Mouse (Mus musculus): Measurements from ENCODE around the gene Tgfb1i1. TPM values are rescaled to one million over a fixed set of nuclear protein-coding genes. Genes with fewer than 3 reads are reported as not detected.

Gene Tgfb1i1
- total RNA-seq (2021) = 10 to 100 TPM; 13.2 to 13.8 TPM
- long read RNA-seq, experiment 1, transcript Tgfb1i1-207 (11 exons, 1,746 nt) = major isoform, 5 of 8 reads
- long read RNA-seq, experiment 1, partial matches to known transcripts = 0 of 8 reads
- long read RNA-seq, experiment 1, other reads (novel, unspliced or antisense) = 3 of 8 reads
- long read RNA-seq, experiment 2, partial matches to known transcripts = 0 of 5 reads
- long read RNA-seq, experiment 2, other reads (novel, unspliced or antisense) = 1 of 5 reads

- peak; percentile 81 to 82 for DNase-seq
Observed at GRCm38 (mm10) chr7:128246496-128247391, at the start of gene Tgfb1i1. Gene Tgfb1i1 (plus strand): TSS chr7:128246812.

GRCm38 (mm10) chr7:128201607-128202006 lies 45.0 kb upstream of the Tgfb1i1 start:
- no peak for DNase-seq

DNA sequence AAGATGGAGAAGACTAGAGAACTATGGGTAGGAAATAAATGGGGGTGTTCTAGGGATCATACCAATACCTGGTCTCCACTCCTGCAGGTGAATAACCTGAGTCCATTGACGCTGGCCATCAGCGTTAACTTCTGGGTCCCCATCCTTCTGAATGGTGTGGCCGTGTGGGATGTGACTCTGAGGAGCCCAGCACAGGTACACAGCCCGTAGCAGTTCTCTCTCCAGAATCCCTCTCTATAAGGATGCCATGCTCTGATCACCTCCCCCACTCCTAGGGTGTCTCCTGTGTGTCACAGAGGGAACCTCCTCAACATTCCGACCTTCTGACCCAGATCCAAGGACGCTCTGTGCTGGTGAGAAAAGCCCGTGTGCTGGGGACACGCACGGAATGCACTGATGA lies 43.5 kb upstream of the Tgfb1i1 start:
- peak; percentile 32 to 41 for DNase-seq

DNA sequence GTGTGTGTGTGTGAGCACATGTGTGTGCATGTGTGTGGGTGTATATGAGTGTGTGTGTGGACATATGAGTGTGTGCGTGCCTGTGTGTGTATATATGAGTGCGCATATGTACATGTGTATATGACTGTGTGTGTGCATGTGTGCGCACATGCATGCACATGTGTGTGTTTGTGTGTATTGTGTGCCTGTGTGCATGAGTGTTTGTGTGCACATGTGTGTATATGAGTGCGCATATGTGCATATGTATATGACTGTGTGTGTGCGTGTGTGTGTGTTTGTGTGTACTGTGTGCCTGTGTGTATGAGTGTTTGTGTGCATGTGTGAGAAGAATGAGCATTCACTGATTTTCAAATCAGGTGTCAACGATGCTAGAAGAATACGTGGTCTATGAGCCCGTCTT lies 42.4 kb upstream of the Tgfb1i1 start:
- DNase-seq = no peak

- DNase-seq = no peak
Observed at GRCm38 (mm10) chr7:128205695-128206094, 40.9 kb upstream of the Tgfb1i1 start.

GRCm38 (mm10) chr7:128206152-128206551 lies 40.5 kb upstream of the Tgfb1i1 start, which contains the start of gene Cox6a2:
Gene Cox6a2 (minus strand): TSS chr7:128206387.
- peak; percentile 71 to 84 for DNase-seq

GRCm38 (mm10) chr7:128208187-128208586 lies 38.4 kb upstream of the Tgfb1i1 start:
- DNase-seq = peak; percentile 47 to 81

- no peak for DNase-seq
Observed at GRCm38 (mm10) chr7:128209826-128210225, 36.8 kb upstream of the Tgfb1i1 start.

DNA sequence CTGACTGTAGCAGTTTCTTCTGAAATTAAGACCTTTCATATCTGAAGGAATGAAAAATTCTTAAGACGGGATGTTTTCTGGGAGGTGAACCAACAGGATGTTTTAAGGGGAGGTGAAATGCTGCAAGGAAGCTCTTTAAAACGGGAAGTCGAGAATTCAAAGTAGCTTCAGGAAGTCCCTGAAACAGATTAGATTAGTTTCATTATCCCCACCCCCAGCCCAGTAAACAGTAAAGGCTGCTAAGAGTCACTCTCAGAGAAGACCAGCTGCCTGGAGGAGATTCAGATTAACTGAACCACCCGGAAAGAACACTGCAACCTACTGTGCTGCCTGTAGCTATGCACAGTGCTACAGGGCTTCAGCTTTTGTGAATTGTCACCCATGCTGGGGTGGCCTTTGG lies 26.7 kb upstream of the Tgfb1i1 start:
- no peak for DNase-seq

DNA sequence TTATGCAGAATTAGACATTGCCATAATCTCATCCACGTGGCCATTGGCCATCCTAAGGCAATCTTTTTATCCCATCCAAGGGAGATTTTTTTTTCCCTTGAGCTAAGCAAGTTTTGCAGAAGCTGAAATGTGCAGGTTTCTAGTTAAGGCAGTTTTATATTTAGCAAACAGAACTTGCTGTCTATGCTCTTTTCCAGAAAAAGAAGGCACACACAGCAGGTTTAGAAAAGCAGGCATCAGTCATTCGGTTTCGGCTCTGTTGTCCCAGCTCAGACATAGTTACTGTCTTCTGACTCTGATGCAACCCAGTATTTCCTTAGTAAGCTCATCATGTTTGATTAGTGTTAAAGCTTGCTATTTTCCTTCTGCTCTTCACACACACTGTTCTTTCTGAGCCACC lies 25.7 kb upstream of the Tgfb1i1 start:
- DNase-seq = no peak

GRCm38 (mm10) chr7:128231741-128232140 lies 14.9 kb upstream of the Tgfb1i1 start:
- no peak for DNase-seq

DNA sequence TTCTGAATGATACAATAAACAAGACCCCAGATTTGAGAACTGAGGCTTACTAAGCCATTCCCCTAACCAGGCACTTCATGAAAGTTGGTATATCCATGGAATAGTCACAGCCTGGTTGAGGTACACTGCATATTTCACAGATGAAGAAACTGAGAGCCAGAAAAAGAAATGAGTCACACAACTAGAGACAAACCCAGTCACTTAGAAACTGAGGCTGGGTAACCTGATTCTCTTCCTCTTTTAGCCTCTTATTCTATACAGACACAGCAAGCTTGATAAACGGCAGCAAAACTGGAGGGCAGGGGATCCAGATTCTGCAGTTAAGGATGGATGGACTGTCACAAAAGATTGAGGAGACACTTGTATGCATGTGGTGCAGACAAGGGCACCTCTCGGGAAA lies 11.8 kb upstream of the Tgfb1i1 start:
- no peak for DNase-seq

DNA sequence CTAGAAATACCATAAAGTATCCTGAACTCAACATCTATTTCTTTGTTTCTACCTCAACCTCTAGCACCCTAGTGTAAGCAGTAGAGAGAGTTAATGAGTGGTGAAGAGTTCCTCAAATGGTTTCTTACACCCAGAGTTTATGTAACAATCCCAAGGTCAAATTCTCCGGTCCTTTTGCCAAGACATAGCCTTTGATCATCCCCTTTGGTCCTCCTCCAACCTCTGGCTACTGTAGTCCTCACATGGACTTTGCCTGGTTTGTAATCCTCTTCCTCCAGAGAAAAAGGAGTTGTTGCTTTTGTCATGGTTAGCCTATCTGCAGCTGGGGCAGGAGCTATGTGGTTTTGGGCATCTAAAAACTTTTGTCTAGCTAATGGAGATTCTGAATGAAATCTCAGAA lies 11.1 kb upstream of the Tgfb1i1 start:
- DNase-seq = no peak

DNA sequence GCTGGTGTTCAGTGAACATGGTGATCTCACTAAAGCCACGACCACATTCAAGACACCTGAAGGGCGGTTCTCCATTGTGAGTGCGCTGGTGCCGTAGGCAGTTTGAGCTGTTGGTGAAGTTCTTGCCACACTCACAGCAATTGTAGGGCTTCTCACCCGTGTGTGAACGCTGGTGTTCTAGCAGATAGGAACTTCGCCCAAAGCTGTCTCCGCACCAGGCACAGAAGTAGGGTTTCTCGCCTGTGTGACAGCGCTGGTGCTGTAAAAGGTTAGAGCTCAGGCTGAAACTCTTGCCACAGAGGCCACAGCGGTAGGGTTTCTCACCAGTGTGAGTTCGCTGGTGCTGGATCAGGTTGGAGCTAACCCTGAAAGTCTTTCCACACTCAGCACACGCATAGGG lies 10.2 kb upstream of the Tgfb1i1 start:
- no peak for DNase-seq

DNA sequence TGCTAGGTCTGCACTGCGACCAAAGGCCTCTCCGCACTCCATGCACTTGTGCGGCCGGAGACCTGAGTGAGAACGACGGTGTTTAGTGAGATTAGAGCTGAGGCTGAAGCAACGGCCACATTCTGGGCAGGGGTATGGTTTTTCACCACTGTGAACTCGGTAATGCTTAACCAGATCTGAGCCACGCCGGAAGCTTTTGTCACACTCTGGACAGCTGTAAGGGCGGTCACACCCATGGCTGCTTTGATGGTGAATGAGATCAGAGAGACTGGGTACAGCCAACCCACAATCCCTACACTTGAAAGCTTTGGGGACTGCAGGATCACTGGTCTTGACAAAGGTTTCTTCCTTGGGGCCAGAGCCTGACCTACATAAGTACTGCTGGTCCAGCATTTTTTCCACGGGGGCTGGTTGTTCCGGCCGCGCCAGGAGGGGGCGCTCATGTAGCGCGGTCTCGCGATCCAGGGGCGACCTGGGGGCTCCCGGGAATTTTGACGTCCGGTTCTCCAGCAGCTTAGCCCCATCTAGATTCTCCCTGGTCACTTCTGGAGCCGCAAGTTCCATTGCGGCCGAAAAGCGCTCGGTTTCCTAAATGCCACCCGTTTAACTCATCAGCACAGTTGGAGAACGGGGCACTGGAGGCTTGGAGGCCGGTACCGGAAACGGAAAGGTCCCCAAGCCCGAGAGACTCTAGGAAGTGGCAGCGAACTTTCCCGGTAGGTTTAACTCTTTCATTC lies 9.6 kb upstream of the Tgfb1i1 start, which contains the start of gene Armc5:
Gene Armc5, plus strand, starts transcription at position 487 of the 737 bp plus-strand sequence.
- DNase-seq = peak; percentile 88 to 92

DNA sequence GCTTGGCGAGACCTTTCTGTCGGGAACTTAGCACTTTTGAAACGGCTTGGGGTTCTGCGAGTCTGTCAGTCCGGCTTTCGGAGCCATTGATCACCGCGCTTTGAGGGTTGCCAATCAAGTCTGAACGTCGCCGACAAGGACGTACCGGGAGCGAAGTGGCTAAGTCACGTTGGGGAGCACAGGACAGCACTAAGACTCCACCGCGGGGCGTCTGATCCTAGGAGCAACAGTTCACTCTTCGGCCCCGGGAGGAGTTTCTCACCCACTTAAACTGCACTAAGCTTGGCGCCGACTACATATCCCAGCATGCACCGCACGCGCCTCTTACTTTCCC lies 9.1 kb upstream of the Tgfb1i1 start:
- DNase-seq = no peak

DNA sequence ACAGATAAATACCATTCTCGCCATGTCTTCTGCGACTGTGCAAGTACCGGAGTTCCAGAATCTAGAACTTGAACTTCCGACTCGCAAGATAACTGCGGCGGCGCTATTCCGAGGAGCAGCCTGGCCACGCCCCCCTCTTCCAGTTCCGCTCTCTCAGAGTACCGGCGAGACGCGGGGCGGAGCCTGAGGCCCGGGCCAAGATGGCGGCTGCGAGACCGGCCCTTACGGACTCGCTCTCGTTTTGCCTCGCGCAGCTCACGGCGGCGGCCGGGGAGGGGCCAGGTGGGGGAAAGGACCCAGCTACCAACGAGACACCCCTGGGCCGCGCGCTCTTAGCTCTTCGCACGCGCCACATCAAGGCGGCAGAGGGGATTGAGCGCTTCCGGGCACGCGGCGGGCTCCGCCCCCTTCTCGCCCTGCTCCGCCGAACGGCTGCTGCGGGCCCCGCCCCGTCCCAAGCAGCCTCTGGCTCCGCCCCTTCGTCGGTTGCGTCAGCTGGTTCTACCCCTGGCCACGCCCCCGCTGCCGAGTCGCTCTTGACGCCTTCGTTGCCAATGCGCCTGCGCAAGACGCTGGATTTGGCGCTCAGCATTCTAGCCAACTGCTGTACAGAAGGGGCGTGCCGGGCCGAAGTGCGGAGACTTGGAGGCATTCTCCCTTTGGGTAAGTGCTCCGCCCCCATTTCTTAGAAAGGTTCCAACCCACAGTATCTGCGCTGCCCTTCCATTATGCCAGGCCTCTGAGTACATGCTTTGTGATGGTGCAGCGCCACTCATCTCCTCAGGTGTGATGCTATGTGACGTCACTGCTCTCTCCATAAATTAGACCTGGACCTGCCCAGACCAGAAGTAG lies 8.5 kb upstream of the Tgfb1i1 start, which contains the start of gene 9130023H24Rik:
Gene 9130023H24Rik, minus strand, starts transcription at position 105 of the 852 bp plus-strand sequence.
- DNase-seq = peak; percentile 99 to 100

DNA sequence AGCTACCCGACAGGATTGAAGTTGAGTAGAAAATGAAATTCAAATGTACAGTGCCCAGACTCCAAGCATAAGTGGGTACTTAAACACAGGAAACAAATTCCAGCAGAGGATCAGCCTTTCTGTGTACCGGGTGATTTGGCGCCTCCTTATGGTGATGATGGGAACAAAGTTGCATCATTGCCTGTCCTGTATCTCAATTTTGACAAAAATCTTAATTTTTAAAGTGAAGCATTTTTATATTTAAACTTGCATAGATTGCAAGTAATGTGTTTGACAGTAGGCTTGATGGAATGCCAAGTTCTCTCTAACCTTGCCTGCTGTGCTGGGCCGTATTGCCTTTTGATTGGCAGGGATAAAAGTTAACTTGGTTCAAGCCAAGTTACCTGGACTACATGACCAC lies 7.6 kb upstream of the Tgfb1i1 start:
- no peak for DNase-seq

DNA sequence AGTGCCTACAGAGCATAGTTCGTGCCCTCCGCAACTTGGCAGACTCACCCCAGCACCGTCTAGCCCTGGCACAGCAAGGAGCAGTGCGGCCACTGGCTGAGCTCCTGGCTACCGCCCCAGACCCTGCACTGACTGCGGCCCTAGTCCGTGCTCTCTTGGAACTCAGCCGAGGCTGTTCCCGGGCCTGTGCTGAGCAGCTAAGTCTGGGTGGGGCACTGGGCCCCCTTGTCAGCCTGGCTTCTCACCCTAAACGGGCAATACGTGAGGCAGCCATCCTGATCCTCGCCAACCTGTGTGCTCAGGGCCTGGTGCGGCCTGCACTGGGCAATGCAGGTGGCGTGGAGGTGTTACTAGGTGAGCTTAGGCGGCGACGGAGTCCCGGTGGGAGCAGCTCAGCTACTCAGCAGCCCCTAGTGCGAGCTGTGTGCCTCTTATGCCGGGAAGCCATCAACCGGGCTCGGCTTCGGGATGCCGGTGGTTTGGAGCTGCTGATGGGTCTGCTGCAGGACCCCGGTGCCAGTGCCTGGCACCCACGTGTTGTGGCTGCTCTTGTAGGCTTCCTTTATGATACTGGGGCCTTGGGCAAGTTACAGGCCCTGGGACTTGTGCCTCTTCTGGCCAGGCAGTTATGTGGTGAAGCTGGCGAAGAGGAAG lies 6.4 kb upstream of the Tgfb1i1 start:
- DNase-seq = no peak

- no peak for DNase-seq
Observed at GRCm38 (mm10) chr7:128242331-128242730, 4.3 kb upstream of the Tgfb1i1 start.

- peak in 1 of 2 experiments; percentile 51 for DNase-seq
Observed at GRCm38 (mm10) chr7:128243921-128244320, 2.7 kb upstream of the Tgfb1i1 start.
